Mouse (Mus musculus) midbrain, embryonic 13.5 days (tissue): Measurements from ENCODE around the gene Adamtsl1. TPM values are rescaled to one million over a fixed set of nuclear protein-coding genes. Genes with fewer than 3 reads are reported as not detected.
A peak's percentile ranks its signal among the peaks of the same experiment; 100 is the strongest.

ENCODE experiments used
- ATAC-seq: fragments of 200-750 bp; cut with Nextera tagmentation; 2 replicates; pipeline ENCODE4 v1.8.0; 2017; ENCODE audit warnings: mild to moderate bottlenecking, moderate TSS enrichment, moderate library complexity
- H3K27ac ChIP-seq: fragments of 300-500 bp; sonication (generic); 2 replicates; pipeline ENCODE4 v1.5.1; 2015; ENCODE audit warnings: inconsistent platforms, mild to moderate bottlenecking, moderate library complexity
- H3K27me3 ChIP-seq: fragments of 300-500 bp; sonication (generic); 2 replicates; pipeline ENCODE4 v1.6.1; 2015; ENCODE audit warnings: mild to moderate bottlenecking, inconsistent platforms
- H3K36me3 ChIP-seq: fragments of 300-500 bp; sonication (generic); 2 replicates; pipeline ENCODE4 v1.6.1; 2015; ENCODE audit warnings: mild to moderate bottlenecking, inconsistent platforms
- H3K4me1 ChIP-seq: fragments of 300-500 bp; sonication (generic); replicated peaks from 2 replicates; pipeline ENCODE4 v1.6.1; 2015; ENCODE audit warnings: inconsistent platforms
- H3K4me2 ChIP-seq: fragments of 300-500 bp; sonication (generic); replicated peaks from 2 replicates; pipeline ENCODE4 v1.6.1; 2015; ENCODE audit warnings: moderate library complexity, mild to moderate bottlenecking, inconsistent platforms
- H3K4me3 ChIP-seq: fragments of 300-500 bp; sonication (generic); replicated peaks from 2 replicates; pipeline ENCODE4 v1.5.1; 2015; ENCODE audit warnings: mild to moderate bottlenecking, inconsistent platforms
- H3K9ac ChIP-seq: fragments of 300-500 bp; sonication (generic); replicated peaks from 2 replicates; pipeline ENCODE4 v1.6.1; 2015; ENCODE audit warnings: mild to moderate bottlenecking, inconsistent platforms
- H3K9me3 ChIP-seq: fragments of 300-500 bp; sonication (generic); 2 replicates; pipeline ENCODE4 v1.6.1; 2016; ENCODE audit warnings: mild to moderate bottlenecking, inconsistent platforms
- WGBS: fragments of 180-500 bp; shearing (Covaris S2); methylation state at CpG from one replicate; pipeline ENCODE4 v1.1.7; 2015; 5-methylcytosine and 5-hydroxymethylcytosine counted together
- polyA plus RNA-seq: library from polyadenylated mRNA; unstranded; fragments of >200 nt; fragmentation: Nextera tagmentation; extraction: Ambion mirVana; gene quantifications from 2 replicates; pipeline ENCODE4 v1.2.1, GENCODE M21; 2015

The Adamtsl1 gene
- 5.2 and 5.8 TPM in 2 replicates for polyA plus RNA-seq

DNA sequence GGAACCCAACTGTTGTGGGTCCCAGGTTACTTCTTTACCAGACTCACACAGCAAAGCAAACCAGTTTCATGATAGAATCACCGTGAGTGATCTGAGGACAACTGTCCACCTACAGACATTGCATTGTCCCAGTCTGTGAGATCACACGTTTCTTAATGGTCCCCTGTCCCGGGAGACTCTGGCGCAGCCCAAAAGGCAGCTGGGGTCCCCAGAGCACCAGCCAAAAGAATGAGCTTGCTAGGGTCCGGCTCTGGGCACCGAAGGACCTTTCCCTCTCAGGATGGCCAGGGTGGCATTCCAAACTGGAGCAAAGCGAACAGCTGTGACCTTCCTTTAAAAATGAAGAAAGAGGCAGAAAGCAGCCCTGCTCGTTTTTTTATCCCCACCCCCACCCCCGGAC is at the start of gene Adamtsl1:
TSS of gene Adamtsl1 (plus strand) at position 381 of the 400 bp plus-strand sequence.
- WGBS, result 2% methylated on average over 9 of the region's 9 CpGs
- Histone ChIP-seq H3K4me1 (peaks cover 16% of the 10 kb centered on the region), H3K36me3 (no peaks in the 10 kb centered on the region), H3K9me3 (no peaks in the 10 kb centered on the region), H3K27me3 (peaks cover 39% of the 10 kb centered on the region), H3K4me2 (peak within 1 kb of the TSS; percentile 99), H3K9ac (peak within 1 kb of the TSS; percentile 71), H3K4me3 (peak within 1 kb of the TSS; percentile 65), H3K27ac (no peak within 1 kb of the TSS)
- no peak; the same call in 1 of the 2 replicates for ATAC-seq

DNA sequence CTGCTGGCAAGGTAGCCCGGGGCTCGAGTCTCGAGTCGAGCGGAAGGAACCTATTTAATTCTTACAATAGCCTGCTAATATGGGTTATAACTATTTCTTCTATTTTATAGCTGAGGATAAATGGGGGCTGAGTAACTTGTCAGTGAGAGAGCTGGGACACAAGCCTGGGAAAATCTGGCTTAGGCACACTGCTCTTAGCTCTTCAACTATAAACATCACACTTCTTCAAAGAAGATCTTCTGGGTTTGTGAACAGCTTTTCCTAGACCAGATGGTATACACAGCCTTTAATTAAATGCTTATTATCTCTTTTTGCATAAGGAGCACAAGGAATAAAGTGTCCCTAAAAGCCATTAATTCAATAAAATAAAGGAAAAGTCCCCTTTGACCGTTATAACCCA is 30.4 kb upstream of the Adamtsl1 start:
- Histone ChIP-seq H3K4me1 (0 out of 2 replicates have a peak, but pooled peaks cover 4% of the 10 kb centered on the region), H3K9ac (no peak overlapping the region), H3K4me3 (no peak overlapping the region), H3K36me3 (no peaks in the 10 kb centered on the region), H3K27ac (no peak overlapping the region), H3K4me2 (no peak overlapping the region), H3K9me3 (no peaks in the 10 kb centered on the region), H3K27me3 (no peaks in the 10 kb centered on the region)
- no peak for ATAC-seq
- WGBS, result 96% methylated on average over 6 of the region's 6 CpGs

DNA sequence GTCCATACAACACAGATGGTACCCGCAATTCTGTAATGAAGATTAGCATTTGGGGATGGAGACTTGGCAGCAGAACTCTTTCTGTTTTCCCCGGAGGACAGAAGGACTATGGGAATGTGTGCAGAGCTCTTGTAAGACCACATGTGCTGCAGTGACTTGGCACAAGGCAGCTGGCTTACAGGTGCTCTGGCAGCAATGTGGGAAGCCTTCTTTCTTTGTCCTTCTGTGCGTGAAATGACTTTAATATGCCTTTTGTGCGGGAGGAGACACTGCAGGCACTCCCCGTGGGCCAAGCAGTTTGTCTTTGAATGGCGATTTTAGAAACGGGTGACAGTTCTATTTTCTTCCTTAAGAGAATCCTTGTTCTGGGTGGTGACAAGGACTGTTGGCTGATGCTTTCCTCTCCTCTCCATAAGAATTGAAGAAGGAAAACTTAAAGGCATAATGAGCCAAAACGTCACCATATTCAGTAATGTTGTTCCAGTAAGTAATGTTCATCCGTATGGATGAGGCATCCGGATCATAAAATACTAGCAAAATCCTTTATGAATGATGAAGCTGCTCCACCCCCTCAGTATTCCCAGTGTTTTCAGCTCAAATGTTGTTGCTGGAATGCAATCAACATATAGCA is 27.5 kb upstream of the Adamtsl1 start:
- whole genome bisulfite sequencing, result 53% methylated on average over 10 of the region's 10 CpGs
- H3K4me1 ChIP-seq, result 0 out of 2 replicates have a peak, but pooled peaks cover 4% of the 10 kb centered on the region
- no peak overlapping the region for H3K27ac ChIP-seq
- no peak overlapping the region for H3K4me3 ChIP-seq
- no peaks in the 10 kb centered on the region for H3K27me3 ChIP-seq
- ATAC-seq, result no peak
- no peak overlapping the region for H3K4me2 ChIP-seq
- H3K36me3 ChIP-seq, result no peaks in the 10 kb centered on the region
- H3K9me3 ChIP-seq, result no peaks in the 10 kb centered on the region
- H3K9ac ChIP-seq, result no peak overlapping the region

DNA sequence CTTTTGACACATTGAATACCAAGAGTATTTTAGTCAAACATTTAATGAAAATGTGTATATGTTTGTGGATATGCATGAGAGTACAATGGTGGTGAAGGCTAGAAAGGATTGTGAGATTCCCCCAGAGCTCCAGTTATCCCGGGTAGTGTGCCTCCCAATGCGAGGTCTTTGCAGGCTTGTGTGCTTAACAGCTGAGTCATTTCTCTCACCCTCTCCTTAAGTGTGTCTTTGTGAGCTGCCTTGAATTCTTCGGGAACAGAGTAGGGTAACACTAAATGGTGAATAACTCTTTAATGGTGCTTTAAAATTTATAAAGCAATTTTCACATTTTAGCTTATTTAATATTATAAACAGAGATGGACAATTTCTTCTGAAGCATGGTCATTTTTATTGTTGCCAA is 8.3 kb upstream of the Adamtsl1 start:
- 68% methylated on average over 3 of the region's 3 CpGs for WGBS
- no peak for ATAC-seq
- Histone ChIP-seq H3K27me3 (no peaks in the 10 kb centered on the region), H3K4me2 (no peak overlapping the region), H3K9ac (no peak overlapping the region), H3K36me3 (no peaks in the 10 kb centered on the region), H3K4me3 (no peak overlapping the region), H3K27ac (no peak overlapping the region), H3K9me3 (no peaks in the 10 kb centered on the region), H3K4me1 (no peaks in the 10 kb centered on the region)

- Histone ChIP-seq H3K9me3 (no peaks in the 10 kb centered on the region), H3K36me3 (no peaks in the 10 kb centered on the region), H3K4me2 (no peak overlapping the region), H3K27ac (no peak overlapping the region), H3K27me3 (peaks cover 5% of the 10 kb centered on the region; the same call in 1 of the 2 replicates), H3K4me3 (no peak overlapping the region), H3K4me1 (no peaks in the 10 kb centered on the region), H3K9ac (no peak overlapping the region)
- no peak for ATAC-seq
- 65% methylated on average over 2 of the region's 2 CpGs for WGBS
Measured at GRCm38 (mm10) chr4:85506976-85507375, 7.0 kb upstream of the Adamtsl1 start.

- H3K9me3 ChIP-seq, result no peaks in the 10 kb centered on the region
- no peak for ATAC-seq
- no peak overlapping the region for H3K4me2 ChIP-seq
- H3K27me3 ChIP-seq, result peaks cover 9% of the 10 kb centered on the region
- H3K4me1 ChIP-seq, result no peaks in the 10 kb centered on the region
- WGBS, result 81% methylated on average over 5 of the region's 5 CpGs
- no peaks in the 10 kb centered on the region for H3K36me3 ChIP-seq
- no peak overlapping the region for H3K9ac ChIP-seq
- no peak overlapping the region for H3K4me3 ChIP-seq
- H3K27ac ChIP-seq, result no peak overlapping the region
Measured at GRCm38 (mm10) chr4:85507491-85507890, 6.5 kb upstream of the Adamtsl1 start.

GRCm38 (mm10) chr4:85513288-85513687 is 684 bp upstream of the Adamtsl1 start:
- Histone ChIP-seq H3K27ac (no peak overlapping the region), H3K36me3 (no peaks in the 10 kb centered on the region), H3K9ac (no peak overlapping the region), H3K4me3 (peak overlapping the region; percentile 65; the same call in 1 of the 2 replicates), H3K4me2 (peak overlapping the region; percentile 99), H3K27me3 (peaks cover 39% of the 10 kb centered on the region), H3K9me3 (no peaks in the 10 kb centered on the region), H3K4me1 (peaks cover 16% of the 10 kb centered on the region)
- 36% methylated on average over 7 of the region's 7 CpGs for WGBS
- ATAC-seq, result no peak

DNA sequence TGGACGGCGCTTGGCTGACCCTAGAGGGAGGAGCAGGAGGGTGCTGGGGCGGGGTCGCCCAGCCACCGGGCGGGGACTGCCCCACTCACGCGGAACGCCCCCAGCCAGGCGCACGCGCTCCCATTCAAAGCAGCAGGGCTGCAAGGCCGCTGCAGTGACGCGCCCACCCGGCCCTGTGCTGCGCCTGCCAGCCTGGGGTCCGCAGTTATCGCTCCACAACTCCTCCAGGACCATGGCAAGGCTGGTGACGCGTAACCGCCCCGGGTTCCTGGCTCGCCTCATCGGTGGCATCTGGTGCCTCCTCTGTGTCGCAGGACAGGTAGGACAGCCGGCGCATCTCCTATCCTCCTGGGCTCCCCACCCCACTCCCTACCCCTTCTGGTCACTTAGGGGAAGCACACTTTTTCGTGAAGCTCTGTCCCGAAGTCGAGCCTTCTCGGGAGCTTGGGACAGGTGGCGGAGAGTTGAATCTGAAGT is 271 bp downstream of the Adamtsl1 start:
- H3K9me3 ChIP-seq, result no peaks in the 10 kb centered on the region
- H3K4me3 ChIP-seq, result peak overlapping the region; percentile 65
- H3K4me2 ChIP-seq, result peak overlapping the region; percentile 99
- peak; percentile 95 for ATAC-seq
- 0% methylated on average over 33 of the region's 33 CpGs for WGBS
- no peaks in the 10 kb centered on the region for H3K36me3 ChIP-seq
- peaks cover 16% of the 10 kb centered on the region for H3K4me1 ChIP-seq
- peaks cover 39% of the 10 kb centered on the region for H3K27me3 ChIP-seq
- H3K9ac ChIP-seq, result peak overlapping the region; percentile 71
- no peak overlapping the region for H3K27ac ChIP-seq

- WGBS, result 93% methylated on average over 7 of the region's 7 CpGs
- H3K36me3 ChIP-seq, result no peaks in the 10 kb centered on the region
- no peaks in the 10 kb centered on the region for H3K27me3 ChIP-seq
- no peak overlapping the region for H3K9ac ChIP-seq
- H3K4me2 ChIP-seq, result no peak overlapping the region
- H3K4me1 ChIP-seq, result no peaks in the 10 kb centered on the region
- no peak overlapping the region for H3K27ac ChIP-seq
- H3K4me3 ChIP-seq, result no peak overlapping the region
- H3K9me3 ChIP-seq, result no peaks in the 10 kb centered on the region
- no peak for ATAC-seq
Measured at GRCm38 (mm10) chr4:85526966-85527566, 13.1 kb downstream of the Adamtsl1 start.

DNA sequence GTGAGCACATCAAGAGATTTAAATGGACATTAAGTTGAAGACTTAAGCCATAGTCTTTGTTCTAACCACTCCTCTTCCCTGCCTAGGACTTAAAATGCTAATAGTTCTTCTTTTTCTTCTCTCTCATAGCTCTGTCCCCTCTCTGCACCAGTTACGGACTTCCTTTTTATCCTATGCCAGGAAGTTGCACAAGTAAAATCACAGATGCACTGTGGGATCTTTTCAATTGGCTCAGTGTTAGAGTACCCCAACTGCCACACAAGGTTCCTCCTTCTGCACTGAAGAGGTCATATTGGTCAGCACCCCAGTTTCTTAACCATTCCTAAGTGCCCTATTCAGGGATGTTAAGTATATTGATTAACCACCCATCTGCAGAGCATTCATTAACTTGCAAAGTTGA is 15.9 kb downstream of the Adamtsl1 start:
- no peaks in the 10 kb centered on the region for H3K36me3 ChIP-seq
- no peak overlapping the region for H3K27ac ChIP-seq
- no peak overlapping the region for H3K4me3 ChIP-seq
- H3K4me1 ChIP-seq, result no peaks in the 10 kb centered on the region
- no peak overlapping the region for H3K4me2 ChIP-seq
- no peaks in the 10 kb centered on the region for H3K9me3 ChIP-seq
- ATAC-seq, result no peak
- H3K27me3 ChIP-seq, result no peaks in the 10 kb centered on the region
- 72% methylated on average over 1 of the region's 1 CpGs for WGBS
- H3K9ac ChIP-seq, result no peak overlapping the region

DNA sequence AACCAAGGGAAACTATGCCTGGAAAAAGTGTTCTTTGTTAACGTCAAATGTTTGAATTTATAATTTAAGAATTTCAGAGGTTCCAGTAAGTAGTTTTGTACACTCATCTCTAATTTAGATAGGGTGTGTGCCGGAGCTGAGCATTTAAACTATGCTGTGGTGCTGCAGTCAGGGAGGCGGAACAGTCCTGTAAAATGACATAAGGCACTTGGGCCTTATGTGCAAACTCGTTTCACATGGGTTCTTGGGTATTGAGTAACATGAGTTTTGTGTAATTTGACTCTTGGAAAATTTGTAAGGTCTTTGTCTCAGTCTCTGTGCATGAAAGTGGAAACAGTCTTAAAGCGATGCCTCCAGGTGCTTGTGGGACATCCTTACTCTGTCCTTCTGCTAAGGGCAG is 25.7 kb downstream of the Adamtsl1 start:
- WGBS, result 83% methylated on average over 5 of the region's 5 CpGs
- Histone ChIP-seq H3K4me3 (no peak overlapping the region), H3K36me3 (no peaks in the 10 kb centered on the region), H3K9ac (no peak overlapping the region), H3K4me2 (no peak overlapping the region), H3K4me1 (no peaks in the 10 kb centered on the region), H3K9me3 (no peaks in the 10 kb centered on the region), H3K27me3 (no peaks in the 10 kb centered on the region), H3K27ac (no peak overlapping the region)
- no peak for ATAC-seq

DNA sequence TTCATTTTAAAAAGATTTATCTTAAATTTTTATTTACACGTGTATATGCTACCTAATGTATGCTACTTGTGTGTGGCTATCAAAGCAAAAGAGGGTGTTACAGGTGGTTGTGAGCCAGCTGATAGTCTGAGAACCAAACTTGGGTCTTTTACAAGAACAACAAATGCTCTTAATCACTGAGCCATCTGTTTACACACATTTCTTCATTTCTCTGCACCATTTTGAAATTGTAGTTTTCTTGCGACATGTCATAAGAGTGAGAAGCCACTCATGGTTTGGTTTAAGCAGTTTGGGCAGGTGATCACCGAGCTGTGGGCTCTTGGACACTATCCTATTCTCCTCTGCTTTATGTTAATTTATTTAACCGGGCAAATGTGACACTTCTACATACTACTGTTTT is 29.2 kb downstream of the Adamtsl1 start:
- Histone ChIP-seq H3K27me3 (no peaks in the 10 kb centered on the region), H3K27ac (no peak overlapping the region), H3K36me3 (no peaks in the 10 kb centered on the region), H3K9me3 (no peaks in the 10 kb centered on the region), H3K4me2 (no peak overlapping the region), H3K9ac (no peak overlapping the region), H3K4me3 (no peak overlapping the region), H3K4me1 (no peaks in the 10 kb centered on the region)
- WGBS, result 89% methylated on average over 4 of the region's 4 CpGs
- no peak for ATAC-seq
